Mouse (Mus musculus) myocyte (in vitro differentiated cells): Measurements from ENCODE around the gene Cd38. TPM values are rescaled to one million over a fixed set of nuclear protein-coding genes. Genes with fewer than 3 reads are reported as not detected.

ENCODE experiments used
- H3K27me3 ChIP-seq: one replicate; pipeline ENCODE4 v1.6.1; 2011; ENCODE audit not compliant: control insufficient read depth, insufficient read depth, insufficient read length
- H3K36me3 ChIP-seq: one replicate; pipeline ENCODE4 v1.6.1; 2011; ENCODE audit not compliant: control insufficient read depth, insufficient read depth
- H3K4me2 ChIP-seq: one replicate; pipeline ENCODE4 v1.6.1; 2011; ENCODE audit warnings: low read depth, control low read depth
- H3K4me3 ChIP-seq: one replicate; pipeline ENCODE4 v1.5.1; 2011; ENCODE audit warnings: mild to moderate bottlenecking, control low read depth, moderate library complexity
- H3K79me2 ChIP-seq: one replicate; pipeline ENCODE4 v1.6.1; 2011; ENCODE audit not compliant: control insufficient read depth, insufficient read depth
- H3ac ChIP-seq: one replicate; pipeline ENCODE4 v1.6.1; 2011; ENCODE audit not compliant: control insufficient read depth, insufficient read length
- CEBPB ChIP-seq: IDR thresholded peaks from 2 replicates; pipeline ENCODE4 v1.6.1; 2011; ENCODE audit warnings: mild to moderate bottlenecking, moderate library complexity; ENCODE audit not compliant: poor library complexity, insufficient read depth, severe bottlenecking
- E2F4 ChIP-seq: IDR thresholded peaks from one replicate; pipeline ENCODE4 v1.6.1; 2011; ENCODE audit warnings: mild to moderate bottlenecking, control low read depth, moderate library complexity; ENCODE audit not compliant: insufficient read depth
- MAX ChIP-seq: IDR thresholded peaks from one replicate; pipeline ENCODE4 v1.6.1; 2011; ENCODE audit warnings: low read depth, mild to moderate bottlenecking, control low read depth
- MYOD1 ChIP-seq, 3 experiments: IDR thresholded peaks; one replicate each; pipeline ENCODE4 v1.6.1; 2011; ENCODE audit warnings: control low read depth in 2 of 3, low read depth in 2 of 3, mild to moderate bottlenecking in 2 of 3, moderate library complexity in 1 of 3; ENCODE audit not compliant: insufficient read length in 2 of 3, control insufficient read depth in 1 of 3
- MYOG ChIP-seq, 3 experiments: IDR thresholded peaks; one replicate each; pipeline ENCODE4 v1.6.1; 2011; ENCODE audit warnings: control low read depth in 2 of 3, low read depth in 2 of 3, mild to moderate bottlenecking in 2 of 3; ENCODE audit not compliant: insufficient read length in 2 of 3, control insufficient read depth in 1 of 3, insufficient read depth in 1 of 3
- POLR2A ChIP-seq: IDR thresholded peaks from one replicate; pipeline ENCODE4 v1.6.1; 2011; ENCODE audit warnings: low read depth, mild to moderate bottlenecking, control low read depth, moderate library complexity; ENCODE audit not compliant: insufficient read length
- POLR2AphosphoS2 ChIP-seq: IDR thresholded peaks from one replicate; pipeline ENCODE4 v1.6.1; 2011; ENCODE audit warnings: low read depth, control low read depth; ENCODE audit not compliant: insufficient read length
- REST ChIP-seq: IDR thresholded peaks from one replicate; pipeline ENCODE4 v1.6.1; 2011; ENCODE audit warnings: mild to moderate bottlenecking, control low read depth, moderate library complexity; ENCODE audit not compliant: insufficient read depth, insufficient read length
- SRF ChIP-seq: IDR thresholded peaks from one replicate; pipeline ENCODE4 v1.6.1; 2011; ENCODE audit warnings: low read depth; ENCODE audit not compliant: control insufficient read depth, insufficient read length
- TCF12 ChIP-seq: IDR thresholded peaks from one replicate; pipeline ENCODE4 v1.6.1; 2011; ENCODE audit warnings: mild to moderate bottlenecking, control low read depth; ENCODE audit not compliant: poor library complexity, insufficient read depth, severe bottlenecking
- TCF3 ChIP-seq: IDR thresholded peaks from one replicate; pipeline ENCODE4 v1.6.1; 2011; ENCODE audit warnings: low read depth, control low read depth; ENCODE audit not compliant: insufficient read length
- USF1 ChIP-seq: IDR thresholded peaks from one replicate; pipeline ENCODE4 v1.6.1; 2011; ENCODE audit warnings: low read depth, mild to moderate bottlenecking, control low read depth, moderate library complexity
- polyA plus RNA-seq: library from polyadenylated mRNA; unstranded; fragments of >200 nt; fragmentation: generic; extraction: Trizol; gene quantifications from one replicate; pipeline ENCODE4 v1.2.1, GENCODE M21; 2012; ENCODE audit warnings: missing spikeins

Gene Cd38
- polyA plus RNA-seq, 1 experiment, result 0.10 TPM

GRCm38 (mm10) chr5:43872652-43873051 is 4.3 kb downstream of the Cd38 start:
- no peak overlapping the region for H3K4me3 ChIP-seq
- H3ac ChIP-seq, result no peak overlapping the region
- peaks cover 5% of the 10 kb centered on the region for H3K27me3 ChIP-seq
- TF ChIP-seq POLR2A (no peak), POLR2AphosphoS2 (no peak), MYOG (IDR thresholded peaks at IDR 0.05; ENCODE audit: control insufficient read depth in 1 of 3, insufficient read depth in 1 of 3, insufficient read length in 2 of 3, low read depth in 2 of 3) (no peak), MAX (no peak), TCF12 (no peak), TCF3 (no peak), SRF (no peak)
- no peaks in the 10 kb centered on the region for H3K36me3 ChIP-seq
- no peak overlapping the region for H3K4me2 ChIP-seq
- no peaks in the 10 kb centered on the region for H3K79me2 ChIP-seq

GRCm38 (mm10) chr5:43882034-43882433 is 13.7 kb downstream of the Cd38 start:
- peaks cover 6% of the 10 kb centered on the region for H3K27me3 ChIP-seq
- H3K4me2 ChIP-seq, result no peak overlapping the region
- H3K79me2 ChIP-seq, result no peaks in the 10 kb centered on the region
- H3K36me3 ChIP-seq, result no peaks in the 10 kb centered on the region
- TF ChIP-seq CEBPB, result no peak
- TF ChIP-seq TCF3, result no peak
- no peak for TF ChIP-seq MAX
- TF ChIP-seq POLR2AphosphoS2, result no peak
- no peak for TF ChIP-seq MYOD1 (IDR thresholded peaks at IDR 0.05; ENCODE audit: control insufficient read depth in 1 of 3, insufficient read length in 2 of 3, low read depth in 2 of 3)
- TF ChIP-seq TCF12, result no peak
- no peak for TF ChIP-seq REST
- no peak for TF ChIP-seq POLR2A
- TF ChIP-seq USF1, result no peak
- TF ChIP-seq E2F4, result no peak
- TF ChIP-seq MYOG (IDR thresholded peaks at IDR 0.05; ENCODE audit: control insufficient read depth in 1 of 3, insufficient read depth in 1 of 3, insufficient read length in 2 of 3, low read depth in 2 of 3), result no peak
- no peak overlapping the region for H3K4me3 ChIP-seq
- no peak overlapping the region for H3ac ChIP-seq

GRCm38 (mm10) chr5:43885060-43885820 is 16.9 kb downstream of the Cd38 start:
- Histone ChIP-seq H3K4me3 (no peak overlapping the region), H3K36me3 (no peaks in the 10 kb centered on the region), H3K4me2 (no peak overlapping the region), H3ac (no peak overlapping the region), H3K79me2 (no peaks in the 10 kb centered on the region), H3K27me3 (peaks cover 13% of the 10 kb centered on the region)
- TF ChIP-seq MAX (no peak), USF1 (no peak), E2F4 (no peak), TCF3 (no peak), TCF12 (no peak)

- no peak for TF ChIP-seq TCF12
- no peak for TF ChIP-seq E2F4
- Histone ChIP-seq H3ac (no peak overlapping the region), H3K4me3 (no peak overlapping the region), H3K36me3 (no peaks in the 10 kb centered on the region), H3K4me2 (no peak overlapping the region), H3K79me2 (no peaks in the 10 kb centered on the region), H3K27me3 (peaks cover 13% of the 10 kb centered on the region)
Observed at GRCm38 (mm10) chr5:43892386-43892785, 24.0 kb downstream of the Cd38 start.

- Histone ChIP-seq H3K36me3 (no peaks in the 10 kb centered on the region), H3K4me3 (no peak overlapping the region), H3K4me2 (no peak overlapping the region), H3ac (no peak overlapping the region), H3K27me3 (peaks cover 13% of the 10 kb centered on the region), H3K79me2 (no peaks in the 10 kb centered on the region)
- TF ChIP-seq MYOD1 (IDR thresholded peaks at IDR 0.05; ENCODE audit: control insufficient read depth in 1 of 3, insufficient read length in 2 of 3, low read depth in 2 of 3) (no peak), SRF (no peak), POLR2A (no peak)
Observed at GRCm38 (mm10) chr5:43894113-43894512, 25.8 kb downstream of the Cd38 start.

- H3K79me2 ChIP-seq, result no peaks in the 10 kb centered on the region
- no peaks in the 10 kb centered on the region for H3K36me3 ChIP-seq
- peaks cover 13% of the 10 kb centered on the region for H3K27me3 ChIP-seq
- H3ac ChIP-seq, result no peak overlapping the region
- no peak overlapping the region for H3K4me2 ChIP-seq
- no peak overlapping the region for H3K4me3 ChIP-seq
- no peak for TF ChIP-seq E2F4
- TF ChIP-seq CEBPB, result no peak
- TF ChIP-seq USF1, result no peak
- no peak for TF ChIP-seq POLR2A
- no peak for TF ChIP-seq REST
- no peak for TF ChIP-seq MYOG (IDR thresholded peaks at IDR 0.05; ENCODE audit: control insufficient read depth in 1 of 3, insufficient read depth in 1 of 3, insufficient read length in 2 of 3, low read depth in 2 of 3)
- TF ChIP-seq POLR2AphosphoS2, result no peak
- no peak for TF ChIP-seq MYOD1 (IDR thresholded peaks at IDR 0.05; ENCODE audit: control insufficient read depth in 1 of 3, insufficient read length in 2 of 3, low read depth in 2 of 3)
- TF ChIP-seq MAX, result no peak
- no peak for TF ChIP-seq TCF12
- TF ChIP-seq SRF, result no peak
- no peak for TF ChIP-seq TCF3
Observed at GRCm38 (mm10) chr5:43895931-43896330, 27.6 kb downstream of the Cd38 start.
